Mouse (Mus musculus) CH12F3 (cell line): Measurements from ENCODE around the gene Rgs6.

Experiments used
- in situ Hi-C: fragments of 300-500 bp; cut with MboI; formaldehyde crosslinking; loops from 2 replicates; pipeline ENCODE4 v1.14.3; 2020; ENCODE audit warnings: low sequenced_read_pairs

Rgs6 gene

GRCm38 (mm10) chr12:82841566-82841965 is 253.5 kb downstream of the Rgs6 start:
- in situ Hi-C loops: no loop called here

- in situ Hi-C loops: no loop called here
Observed at GRCm38 (mm10) chr12:82848304-82848872, 260.3 kb downstream of the Rgs6 start.

DNA sequence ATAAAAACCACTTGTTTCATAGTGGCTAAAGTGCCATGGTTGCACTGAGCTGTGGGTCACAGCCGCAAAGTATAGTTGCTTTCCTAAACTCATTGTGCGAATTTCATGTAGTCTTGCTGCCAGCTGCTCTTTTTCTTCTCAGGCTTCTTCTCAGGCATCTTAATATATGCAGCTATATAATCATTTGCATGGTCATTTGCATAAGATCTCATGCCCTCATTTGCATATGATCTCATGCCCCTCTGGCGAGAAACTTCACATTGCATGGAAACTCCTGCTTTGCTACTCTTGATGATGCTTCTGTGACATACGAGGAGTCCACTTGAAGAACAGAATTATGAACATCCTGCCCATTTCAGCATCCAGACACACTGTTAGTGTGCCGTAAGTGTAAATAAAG is 266.8 kb downstream of the Rgs6 start:
- in situ Hi-C loops: no loop called here

DNA sequence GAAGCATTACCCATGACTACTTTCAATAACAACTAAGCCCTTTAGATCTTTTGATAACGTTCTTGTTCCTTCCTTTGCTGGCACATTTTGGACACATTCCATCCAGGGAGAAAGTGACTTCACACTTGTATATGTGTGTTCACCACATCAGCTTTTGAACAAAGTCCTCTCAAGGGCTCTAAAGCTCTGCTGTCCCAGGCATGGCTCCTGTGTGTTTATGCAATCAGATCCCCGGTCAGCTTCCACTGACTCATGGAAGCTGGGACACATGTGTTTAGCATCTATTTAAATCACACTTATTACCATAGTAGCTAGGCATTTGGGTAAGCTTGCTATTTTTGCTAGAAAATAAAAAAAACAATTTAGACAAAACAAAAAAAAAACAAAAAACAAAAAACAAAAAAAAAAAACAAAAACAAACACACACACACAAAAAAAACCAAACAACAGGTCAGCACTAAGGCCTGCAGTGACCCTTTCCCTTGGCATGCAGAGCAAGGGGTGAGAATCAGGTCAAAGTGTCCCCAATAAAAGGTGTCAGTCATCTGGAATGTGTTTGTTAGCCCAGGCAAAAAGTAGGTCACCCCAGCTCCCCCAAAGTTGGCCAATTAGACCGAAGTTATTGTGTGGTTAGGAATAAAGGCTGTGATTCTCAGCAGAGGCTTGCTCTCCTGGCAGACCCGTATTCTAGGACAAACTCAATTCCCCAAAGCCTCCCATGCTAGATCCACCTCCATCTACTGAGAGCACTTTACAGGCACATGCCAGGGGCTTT is 267.4 kb downstream of the Rgs6 start:
- in situ Hi-C loops: no loop called here

DNA sequence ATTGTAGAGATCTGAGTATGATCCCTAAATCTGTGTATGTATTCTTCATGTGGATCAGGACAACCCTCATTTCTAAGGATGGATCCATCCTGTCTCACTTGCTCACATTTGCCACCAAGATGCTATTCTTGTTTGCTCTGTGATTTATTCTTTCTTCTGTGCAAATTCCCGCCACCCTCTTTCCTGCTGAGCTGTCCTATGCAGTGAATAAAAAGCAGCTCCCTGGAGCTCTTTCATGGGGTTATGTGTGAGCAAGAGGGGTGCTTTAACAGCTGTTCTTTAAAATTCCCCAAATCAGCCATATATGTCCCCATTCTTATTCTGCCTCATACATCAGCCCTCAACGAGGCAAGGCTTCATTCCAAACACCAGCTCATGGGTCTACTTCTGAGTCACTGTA is 277.6 kb downstream of the Rgs6 start:
- in situ Hi-C loops: no loop called here

DNA sequence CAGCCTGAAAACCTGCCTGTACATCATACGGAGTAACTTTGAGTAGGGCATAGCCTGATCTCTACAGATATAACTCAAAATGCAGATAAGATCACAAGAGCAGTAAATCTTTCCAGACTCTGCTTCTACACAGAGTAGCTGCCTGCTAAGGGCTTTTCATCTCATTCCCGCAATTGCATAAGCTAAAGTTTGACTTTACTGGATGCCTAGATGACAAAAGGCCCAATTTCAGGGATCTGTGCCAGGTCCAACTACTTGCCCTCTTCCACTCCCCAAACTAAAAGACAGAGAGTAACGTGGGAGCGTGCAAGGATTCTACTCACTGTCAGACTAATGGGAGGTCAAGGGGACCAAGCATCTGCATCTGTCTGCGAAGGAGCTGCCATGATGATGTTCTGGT is 292.6 kb downstream of the Rgs6 start:
- in situ Hi-C loops: no loop called here

DNA sequence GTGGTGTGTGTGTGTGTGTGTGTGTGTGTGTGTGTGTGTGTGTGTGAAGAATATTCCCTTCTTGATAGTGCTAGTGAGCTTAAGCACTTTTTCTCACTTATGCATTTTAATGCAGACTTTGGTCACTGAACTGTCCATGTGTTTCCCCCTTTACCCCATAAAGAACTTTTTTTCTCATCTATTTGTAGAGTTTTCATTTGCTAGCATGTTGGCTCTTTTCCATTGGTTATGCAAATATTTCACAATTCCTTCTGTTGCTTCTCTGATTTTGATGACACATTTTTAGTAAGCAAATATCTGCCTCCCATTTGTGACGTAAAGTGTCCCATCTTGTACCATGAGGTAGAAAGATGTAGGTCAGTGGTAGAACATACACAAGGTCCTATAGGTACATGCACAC is 295.0 kb downstream of the Rgs6 start:
- in situ Hi-C loops: no loop called here

DNA sequence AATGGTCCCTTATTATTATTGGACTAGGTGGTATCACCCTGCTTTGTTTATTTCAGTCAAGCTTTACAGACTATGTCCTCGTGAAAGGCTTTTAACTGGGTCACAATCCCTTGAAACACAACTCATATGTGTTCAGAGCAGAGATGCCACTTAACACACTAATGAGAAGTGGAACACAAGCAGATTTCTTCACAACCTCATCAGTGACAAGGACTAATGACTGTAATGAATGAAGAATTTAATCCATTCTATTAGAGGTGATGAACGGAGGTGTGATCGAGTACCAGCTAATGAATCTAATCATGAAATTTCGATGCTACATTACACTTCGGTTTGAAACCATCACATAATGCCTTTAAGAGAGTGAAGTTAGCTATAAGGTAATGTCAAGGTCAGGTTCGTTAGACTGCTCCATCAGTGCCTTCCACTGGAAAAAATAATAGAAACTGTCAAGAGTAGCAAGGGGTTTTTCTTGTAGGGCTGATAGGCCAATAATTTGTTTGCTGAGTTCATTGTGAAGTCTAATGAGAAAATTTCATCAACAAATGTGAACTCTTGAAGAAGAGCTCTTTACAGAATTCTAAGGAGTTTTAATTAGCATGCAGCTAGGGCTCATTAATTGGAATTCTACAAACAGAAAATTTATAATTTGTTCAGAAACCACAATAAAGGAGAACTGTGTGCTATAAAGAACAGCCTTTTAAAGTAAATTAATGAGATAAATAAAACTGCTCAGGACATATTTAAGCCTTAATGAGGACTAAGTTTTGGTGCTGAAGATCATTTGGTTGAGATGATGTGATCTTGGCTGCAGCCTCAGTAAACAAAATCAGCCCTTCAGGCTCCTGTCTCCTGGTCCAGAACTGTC is 307.1 kb downstream of the Rgs6 start:
- in situ Hi-C loops: no loop called here

GRCm38 (mm10) chr12:82905773-82906172 is 317.7 kb downstream of the Rgs6 start:
- in situ Hi-C loops: no loop called here

GRCm38 (mm10) chr12:82910846-82911245 is 322.8 kb downstream of the Rgs6 start:
- in situ Hi-C loops: no loop called here

- in situ Hi-C loops: no loop called here
Observed at GRCm38 (mm10) chr12:82914127-82914526, 326.0 kb downstream of the Rgs6 start.

- in situ Hi-C loops: no loop called here
Observed at GRCm38 (mm10) chr12:82920146-82920545, 332.1 kb downstream of the Rgs6 start.

GRCm38 (mm10) chr12:82921287-82922015 is 333.4 kb downstream of the Rgs6 start:
- in situ Hi-C loops: no loop called here

DNA sequence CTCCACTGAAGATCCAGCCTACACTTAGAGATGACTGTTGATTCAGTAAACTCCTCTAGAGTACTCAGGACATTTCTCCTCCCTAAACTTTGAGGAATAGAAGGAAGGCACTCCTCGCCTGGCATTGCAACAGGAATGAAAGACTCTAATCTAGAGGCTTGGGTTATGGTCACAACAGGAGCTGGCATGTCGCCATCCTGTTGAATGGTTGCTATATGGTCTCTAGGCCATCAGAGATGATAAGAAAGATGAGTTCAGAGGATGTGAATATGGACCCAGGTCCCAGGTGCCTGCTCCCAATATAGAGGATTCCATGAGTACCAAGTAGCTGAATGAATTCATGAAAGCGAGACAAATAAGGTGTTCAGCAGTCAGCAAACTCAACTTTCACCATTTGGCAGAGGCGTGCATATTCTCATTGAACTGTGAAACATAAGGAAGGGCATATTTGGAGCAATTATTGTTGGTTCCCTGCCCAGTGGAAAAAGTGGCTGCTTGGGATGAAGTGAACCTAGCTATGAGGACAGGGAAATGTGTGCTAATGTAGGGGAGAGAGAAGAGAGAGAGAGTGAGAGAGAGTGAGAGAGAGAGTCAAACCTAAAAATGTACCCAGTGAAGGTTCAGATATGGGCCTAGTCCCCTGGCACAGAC is 334.9 kb downstream of the Rgs6 start:
- in situ Hi-C loops: no loop called here

DNA sequence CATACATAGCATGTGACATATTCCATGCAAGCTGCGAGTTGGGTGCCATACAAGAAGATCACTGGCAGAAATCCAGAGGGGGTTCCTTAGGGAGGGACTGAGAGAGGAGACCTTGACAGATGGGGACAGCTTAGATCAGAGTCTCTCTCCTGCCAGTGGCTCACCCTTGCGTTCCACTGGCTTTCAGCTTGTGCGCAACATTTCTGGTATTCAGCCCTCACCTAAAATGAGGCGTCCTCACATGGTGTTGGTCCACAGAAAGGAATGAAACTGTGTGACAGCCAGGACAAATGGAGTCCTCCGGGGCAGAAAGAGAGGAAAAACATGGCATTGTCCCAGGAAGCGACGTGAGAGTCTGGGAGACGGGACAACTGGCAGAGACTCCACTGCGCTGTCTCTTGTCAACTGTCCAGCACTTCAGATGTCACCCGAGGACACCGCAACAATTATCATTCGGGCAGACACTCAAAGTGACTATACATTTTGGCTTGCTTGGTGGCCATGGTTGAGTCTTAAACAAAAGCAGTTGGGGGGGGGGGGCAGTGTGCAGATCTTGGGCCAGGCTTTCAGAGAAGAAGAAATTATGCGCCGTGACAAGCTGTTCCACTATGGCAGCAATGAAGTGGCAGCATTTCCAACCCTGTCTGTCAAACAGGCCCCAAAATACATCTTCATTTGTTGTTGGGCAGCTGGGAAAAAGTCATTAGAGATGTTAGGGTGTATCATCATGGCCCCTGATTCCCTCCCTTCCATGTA is 344.8 kb downstream of the Rgs6 start:
- in situ Hi-C loops: no loop called here

- in situ Hi-C loops: no loop called here
Observed at GRCm38 (mm10) chr12:82935121-82935762, 347.1 kb downstream of the Rgs6 start.

DNA sequence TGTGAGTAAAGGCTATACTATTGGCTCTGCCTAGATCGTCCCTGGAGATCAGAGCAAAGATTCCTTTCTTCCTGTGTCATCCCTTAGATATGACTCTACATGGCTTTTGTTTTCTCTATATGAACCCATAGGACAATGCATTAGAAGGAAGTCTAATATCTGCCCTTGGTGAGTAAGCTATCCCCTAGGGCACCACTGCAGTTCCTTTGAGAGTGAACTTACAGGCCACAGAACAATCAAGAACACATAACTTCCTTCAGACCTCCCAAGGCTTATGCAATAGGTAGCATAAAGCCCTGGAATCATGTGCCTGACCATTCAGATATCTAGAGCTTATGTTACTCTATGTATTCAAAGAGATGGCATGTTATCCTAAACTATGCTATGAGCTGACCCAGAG is 347.7 kb downstream of the Rgs6 start:
- in situ Hi-C loops: no loop called here

DNA sequence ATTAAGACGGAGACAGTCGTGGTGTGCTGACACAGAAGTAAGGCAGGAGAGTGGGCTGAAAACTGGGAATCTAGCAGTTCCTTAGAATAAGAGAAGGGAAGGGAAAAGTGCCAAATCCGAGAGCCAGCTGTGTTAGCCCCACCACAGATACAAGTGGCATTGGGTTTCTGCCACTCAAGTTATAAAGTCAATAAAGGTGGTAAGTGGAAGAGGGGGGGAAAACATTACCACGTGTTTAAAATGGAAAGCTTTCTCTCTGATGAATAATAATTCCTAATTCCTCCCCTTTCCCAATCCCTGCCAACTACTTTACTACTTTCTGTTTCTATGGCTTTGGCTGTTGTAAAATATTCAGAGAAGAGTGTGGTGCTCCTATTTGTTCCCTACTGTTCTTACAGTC is 352.4 kb downstream of the Rgs6 start:
- in situ Hi-C loops: no loop called here

DNA sequence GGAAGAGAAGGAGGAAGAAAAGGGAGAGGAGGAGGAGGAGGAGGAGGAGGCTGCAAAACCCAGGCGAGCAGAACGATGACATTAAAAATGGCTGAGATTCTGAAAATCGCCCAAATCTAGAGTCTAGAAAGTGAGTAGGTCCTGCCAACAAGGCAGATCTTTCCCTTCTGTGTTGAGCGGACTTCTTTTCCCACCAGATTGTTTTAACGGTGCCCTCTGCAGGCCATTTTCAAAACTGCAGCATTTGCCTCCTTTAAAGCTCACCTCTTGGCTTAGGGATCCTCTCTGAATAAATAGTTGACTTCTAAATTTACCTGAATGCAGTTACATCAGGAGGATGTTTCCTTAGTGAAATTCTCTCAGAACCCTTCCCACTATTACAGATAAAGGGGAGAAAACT is 358.4 kb downstream of the Rgs6 start:
- in situ Hi-C loops: no loop called here
